Mouse (Mus musculus): Measurements from ENCODE around the gene Gm49450. TPM values are rescaled to one million over a fixed set of nuclear protein-coding genes. Genes with fewer than 3 reads are reported as not detected.

Gene Gm49450
- polyA plus RNA-seq, 1 experiment from 2014 or later = not detected

- Histone ChIP-seq H3K4me1 (replicated peaks; ENCODE audit: insufficient read depth, low read length) (peaks cover 8% of the 10 kb centered on the region), H3K9ac (ENCODE audit: low read depth, low read length) (peak overlapping the region; percentile 77), H3K4me3 (replicated peaks; ENCODE audit: low read depth, low read length) (peak overlapping the region; percentile 53), H3K27me3 (ENCODE audit: insufficient read depth, low read length) (no peaks in the 10 kb centered on the region), H3K9me3 (replicated peaks; ENCODE audit: low read length) (no peaks in the 10 kb centered on the region), H3K27ac (peak overlapping the region; percentile 97), H3K36me3 (ENCODE audit: insufficient read depth, low read length) (no peaks in the 10 kb centered on the region), H3K4me2 (ENCODE audit: low read length) (peak overlapping the region; percentile 71)
- WGBS = 40% methylated on average over 12 of the region's 12 CpGs
- ATAC-seq (replicated peaks; ENCODE audit: low FRiP score, low read depth) (no peak), DNase-seq (ENCODE audit: low spot score) (no peak)
- TF ChIP-seq CTCF (IDR thresholded peaks at IDR 0.05; ENCODE audit: low read depth) = no peak
Measured at GRCm38 (mm10) chr15:98985982-98986715, 32.8 kb upstream of the Gm49450 start.

DNA sequence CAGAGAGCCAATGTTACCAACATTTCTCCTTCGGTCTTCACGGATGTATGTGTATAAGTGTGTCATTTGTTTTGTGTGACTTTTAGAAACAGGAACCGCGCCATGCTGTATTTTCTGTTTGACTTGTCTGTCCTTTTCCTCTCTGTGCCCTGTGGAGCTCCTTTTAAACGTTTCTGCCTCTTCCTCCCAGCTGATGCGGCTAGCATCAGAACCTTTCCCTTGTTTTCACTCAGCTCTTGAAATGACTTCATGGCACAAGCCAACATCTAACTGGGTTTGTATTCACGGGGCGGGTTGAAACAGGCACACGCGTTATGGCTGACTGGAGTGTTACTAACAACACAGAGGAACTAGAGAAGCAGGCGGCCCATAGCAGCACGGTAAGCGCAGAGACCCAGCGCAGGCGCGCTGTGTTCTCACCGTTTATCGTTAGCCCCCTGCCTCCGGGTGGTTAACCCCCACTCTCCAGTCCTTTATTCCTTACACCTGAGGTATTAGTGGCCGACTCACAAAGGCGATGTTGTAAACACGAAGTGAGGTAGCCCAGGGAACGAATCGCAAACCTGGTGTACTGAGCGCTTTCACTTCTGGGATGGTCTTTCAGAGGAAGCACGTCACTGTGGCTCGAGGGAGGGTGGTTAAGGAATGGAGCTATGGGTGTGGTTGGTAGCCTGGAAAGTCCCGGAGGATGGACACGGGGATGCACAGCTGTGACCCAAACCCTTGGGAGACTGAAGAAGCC lies 32.1 kb upstream of the Gm49450 start:
- no peak for TF ChIP-seq CTCF (IDR thresholded peaks at IDR 0.05; ENCODE audit: low read depth)
- WGBS = 2% methylated on average over 29 of the region's 29 CpGs
- H3K4me3 ChIP-seq (replicated peaks; ENCODE audit: low read depth, low read length) = peak overlapping the region; percentile 53

DNA sequence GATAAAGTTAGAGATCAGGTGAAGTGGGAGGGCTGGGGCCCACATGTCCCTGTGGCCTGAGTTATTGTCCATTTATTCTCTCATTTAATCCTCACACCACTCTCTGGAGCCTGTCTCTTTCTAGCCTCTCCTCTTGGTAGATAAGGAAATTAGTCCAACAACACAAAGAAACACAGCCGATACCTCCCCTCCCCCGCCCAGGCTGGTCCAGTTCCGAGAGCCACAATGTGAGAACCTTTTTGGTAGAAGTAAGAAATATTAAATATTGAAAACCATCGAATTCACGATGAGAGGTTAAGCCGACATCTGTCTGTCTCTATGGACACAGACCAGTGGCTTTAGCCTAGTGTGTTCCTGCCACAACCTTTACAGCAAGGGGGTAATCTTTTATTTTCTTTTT lies 31.3 kb upstream of the Gm49450 start:
- Histone ChIP-seq H3K27me3 (ENCODE audit: insufficient read depth, low read length) (no peaks in the 10 kb centered on the region), H3K9ac (ENCODE audit: low read depth, low read length) (no peak overlapping the region), H3K4me1 (replicated peaks; ENCODE audit: insufficient read depth, low read length) (peaks cover 8% of the 10 kb centered on the region), H3K36me3 (ENCODE audit: insufficient read depth, low read length) (no peaks in the 10 kb centered on the region), H3K4me3 (replicated peaks; ENCODE audit: low read depth, low read length) (peak overlapping the region; percentile 53; the same call in 1 of the 2 replicates), H3K4me2 (ENCODE audit: low read length) (peak overlapping the region; percentile 71), H3K9me3 (replicated peaks; ENCODE audit: low read length) (no peaks in the 10 kb centered on the region), H3K27ac (peak overlapping the region; percentile 97)
- WGBS = 62% methylated on average over 6 of the region's 6 CpGs
- DNase-seq (ENCODE audit: low spot score) (no peak), ATAC-seq (replicated peaks; ENCODE audit: low FRiP score, low read depth) (no peak)
- TF ChIP-seq CTCF (IDR thresholded peaks at IDR 0.05; ENCODE audit: low read depth) = no peak

More for the DNA sequence above, 32.1 kb upstream of the Gm49450 start:
- Histone ChIP-seq H3K27me3 (ENCODE audit: insufficient read depth, low read length) (no peaks in the 10 kb centered on the region), H3K4me1 (replicated peaks; ENCODE audit: insufficient read depth, low read length) (peaks cover 8% of the 10 kb centered on the region), H3K36me3 (ENCODE audit: insufficient read depth, low read length) (no peaks in the 10 kb centered on the region), H3K27ac (peak overlapping the region; percentile 97), H3K4me2 (ENCODE audit: low read length) (peak overlapping the region; percentile 71), H3K9me3 (replicated peaks; ENCODE audit: low read length) (no peaks in the 10 kb centered on the region), H3K9ac (ENCODE audit: low read depth, low read length) (peak overlapping the region; percentile 77)
- peak; percentile 95 for DNase-seq (ENCODE audit: low spot score)
- peak; percentile 81 for ATAC-seq (replicated peaks; ENCODE audit: low FRiP score, low read depth)

- no peak for TF ChIP-seq CTCF (IDR thresholded peaks at IDR 0.05; ENCODE audit: low read depth)
- no peak for ATAC-seq (replicated peaks; ENCODE audit: low FRiP score, low read depth)
- H3K36me3 ChIP-seq (ENCODE audit: insufficient read depth, low read length) = no peaks in the 10 kb centered on the region
- no peak overlapping the region for H3K9ac ChIP-seq (ENCODE audit: low read depth, low read length)
- no peak overlapping the region for H3K4me2 ChIP-seq (ENCODE audit: low read length)
- WGBS = 60% methylated on average over 16 of the region's 16 CpGs
- H3K27ac ChIP-seq = no peak overlapping the region
- peaks cover 8% of the 10 kb centered on the region for H3K4me1 ChIP-seq (replicated peaks; ENCODE audit: insufficient read depth, low read length)
- no peak for DNase-seq (ENCODE audit: low spot score)
- no peak overlapping the region for H3K4me3 ChIP-seq (replicated peaks; ENCODE audit: low read depth, low read length)
- H3K9me3 ChIP-seq (replicated peaks; ENCODE audit: low read length) = no peaks in the 10 kb centered on the region
- no peaks in the 10 kb centered on the region for H3K27me3 ChIP-seq (ENCODE audit: insufficient read depth, low read length)
Measured at GRCm38 (mm10) chr15:98983431-98984081, 30.2 kb upstream of the Gm49450 start.

DNA sequence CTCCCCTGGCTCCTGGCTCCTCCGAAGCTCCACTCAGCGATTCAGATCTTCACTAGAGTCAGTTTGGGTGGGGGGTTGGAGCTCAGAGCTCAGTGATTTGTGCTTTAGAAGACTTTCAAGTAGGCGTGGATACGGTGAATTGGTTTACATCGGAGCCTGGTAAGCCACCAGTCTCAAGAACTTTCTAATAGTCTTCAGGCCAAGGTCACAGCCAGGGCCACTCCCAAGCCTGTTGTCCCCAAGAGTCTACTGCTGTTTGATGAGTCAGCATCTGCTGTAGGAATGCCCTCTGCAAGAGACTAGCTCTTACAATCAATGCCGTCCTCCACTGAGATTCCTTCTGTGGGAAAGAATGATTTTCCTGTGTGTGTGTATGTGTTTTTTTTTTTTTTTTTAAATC lies 28.7 kb upstream of the Gm49450 start:
- Histone ChIP-seq H3K4me3 (replicated peaks; ENCODE audit: low read depth, low read length) (no peak overlapping the region), H3K9ac (ENCODE audit: low read depth, low read length) (no peak overlapping the region), H3K36me3 (ENCODE audit: insufficient read depth, low read length) (no peaks in the 10 kb centered on the region), H3K27me3 (ENCODE audit: insufficient read depth, low read length) (no peaks in the 10 kb centered on the region), H3K4me2 (ENCODE audit: low read length) (no peak overlapping the region), H3K4me1 (replicated peaks; ENCODE audit: insufficient read depth, low read length) (peaks cover 16% of the 10 kb centered on the region), H3K9me3 (replicated peaks; ENCODE audit: low read length) (no peaks in the 10 kb centered on the region), H3K27ac (no peak overlapping the region)
- 76% methylated on average over 6 of the region's 6 CpGs for WGBS
- ATAC-seq (replicated peaks; ENCODE audit: low FRiP score, low read depth) = no peak
- DNase-seq (ENCODE audit: low spot score) = no peak
- no peak for TF ChIP-seq CTCF (IDR thresholded peaks at IDR 0.05; ENCODE audit: low read depth)

GRCm38 (mm10) chr15:98980012-98980614 lies 26.8 kb upstream of the Gm49450 start:
- DNase-seq (ENCODE audit: low spot score) = no peak
- WGBS = 46% methylated on average over 7 of the region's 7 CpGs
- H3K27ac ChIP-seq = no peak overlapping the region
- no peak for TF ChIP-seq CTCF (IDR thresholded peaks at IDR 0.05; ENCODE audit: low read depth)
- H3K9ac ChIP-seq (ENCODE audit: low read depth, low read length) = no peak overlapping the region
- H3K4me3 ChIP-seq (replicated peaks; ENCODE audit: low read depth, low read length) = no peak overlapping the region
- peaks cover 17% of the 10 kb centered on the region for H3K4me1 ChIP-seq (replicated peaks; ENCODE audit: insufficient read depth, low read length)
- no peak overlapping the region for H3K4me2 ChIP-seq (ENCODE audit: low read length)
- no peaks in the 10 kb centered on the region for H3K36me3 ChIP-seq (ENCODE audit: insufficient read depth, low read length)
- no peaks in the 10 kb centered on the region for H3K27me3 ChIP-seq (ENCODE audit: insufficient read depth, low read length)
- no peaks in the 10 kb centered on the region for H3K9me3 ChIP-seq (replicated peaks; ENCODE audit: low read length)
- ATAC-seq (replicated peaks; ENCODE audit: low FRiP score, low read depth) = no peak
